Mouse (Mus musculus): ENCODE data around the gene Tbxa2r. TPM values are rescaled to one million over a fixed set of nuclear protein-coding genes. Genes with fewer than 3 reads are reported as not detected.

The Tbxa2r gene
- polyA plus RNA-seq, 1 experiment = not detected

DNA sequence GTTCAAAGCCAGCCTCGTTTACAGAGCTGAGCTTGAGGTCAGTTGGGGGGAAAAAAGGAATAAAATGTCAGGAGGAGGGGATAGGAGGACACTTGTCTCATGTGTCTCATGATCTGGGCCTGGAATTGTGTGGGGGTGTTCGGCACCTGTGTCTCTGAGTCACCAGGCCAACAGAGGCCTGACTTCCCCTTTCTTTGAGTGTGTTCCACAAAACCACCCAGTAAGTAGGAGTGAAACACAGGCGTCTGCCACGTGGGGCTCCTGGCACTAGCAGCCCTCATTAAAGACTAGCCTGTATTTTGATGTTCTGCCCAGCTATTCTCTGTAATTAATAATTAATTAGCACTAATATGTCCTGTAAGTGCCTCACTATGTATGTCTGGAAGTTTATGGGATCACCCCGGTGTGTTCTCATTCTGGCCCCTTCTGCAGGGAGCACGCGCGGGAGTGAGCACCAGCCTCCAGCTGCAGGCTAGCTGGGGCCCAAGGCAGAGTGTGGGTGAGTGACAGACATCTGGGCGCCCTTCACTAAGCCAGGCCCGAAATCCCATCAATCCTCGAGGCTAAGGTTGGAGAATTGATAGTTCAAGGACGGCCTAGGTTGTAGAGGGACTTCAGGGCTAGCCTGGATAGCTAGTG, 27.9 kb downstream of the Tbxa2r start:
- Histone ChIP-seq H3K27ac (replicated peaks; ENCODE audit: low read depth, low read length) (peak overlapping the region; percentile 67), H3K4me1 (ENCODE audit: control insufficient read depth, insufficient read depth, insufficient read length, low read length) (peaks cover 9% of the 10 kb centered on the region; the same call in 1 of the 2 replicates), H3K4me3 (ENCODE audit: insufficient read depth, low read depth, low read length) (peak overlapping the region; percentile 58)

DNA sequence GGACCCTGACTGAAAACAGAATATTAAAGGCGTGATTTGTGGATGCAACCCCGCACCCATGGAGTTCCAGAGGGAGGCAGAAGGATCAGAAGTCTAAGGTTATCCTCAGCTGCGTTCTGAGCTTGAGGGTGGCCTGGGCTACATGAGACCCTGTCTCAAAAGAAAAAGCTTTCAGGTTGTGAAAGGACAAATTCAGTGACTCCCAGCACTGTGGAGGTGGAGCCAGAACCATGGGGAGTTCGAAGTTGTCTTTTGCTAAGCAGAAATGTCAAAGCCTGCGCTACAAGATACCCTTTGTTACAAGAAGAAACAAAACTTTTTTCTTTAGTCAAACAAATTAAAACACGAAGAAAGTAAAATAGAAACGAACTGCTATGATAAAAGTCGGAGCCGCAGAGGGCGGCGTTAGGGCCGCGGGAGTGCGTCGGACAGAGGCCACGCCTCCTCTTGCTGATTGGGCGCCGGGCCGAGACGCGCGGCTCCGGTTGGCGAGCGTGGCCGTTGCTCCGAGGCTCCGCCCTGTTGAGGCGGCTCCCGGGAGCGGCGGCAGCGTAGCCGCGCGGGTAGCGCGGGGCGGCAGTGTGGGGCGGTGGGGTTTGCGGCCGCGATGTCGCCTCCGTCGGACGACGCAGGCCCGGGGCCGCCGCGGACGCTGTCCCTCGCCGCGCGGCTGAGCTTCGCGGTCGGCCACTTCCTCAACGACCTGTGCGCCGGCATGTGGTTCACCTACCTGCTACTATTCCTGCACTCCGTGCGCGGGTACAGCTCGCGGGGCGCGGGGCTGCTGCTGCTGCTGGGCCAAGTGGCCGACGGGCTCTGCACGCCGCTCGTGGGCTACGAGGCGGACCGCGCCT, 28.7 kb downstream of the Tbxa2r start, which contains the start of gene Mfsd12:
Mfsd12 (plus strand) TSS at position 501 of the 854 bp plus-strand sequence.
- H3K4me1 ChIP-seq (ENCODE audit: control insufficient read depth, insufficient read depth, insufficient read length, low read length) = peaks cover 9% of the 10 kb centered on the region; the same call in 1 of the 2 replicates
- peak within 1 kb of the TSS; percentile 82 for H3K4me3 ChIP-seq (ENCODE audit: insufficient read depth, low read depth, low read length)
- peak within 1 kb of the TSS; percentile 54 for H3K27ac ChIP-seq (replicated peaks; ENCODE audit: low read depth, low read length)

- Histone ChIP-seq H3K4me3 (ENCODE audit: insufficient read depth, low read depth, low read length) (peak overlapping the region; percentile 82), H3K4me1 (ENCODE audit: control insufficient read depth, insufficient read depth, insufficient read length, low read length) (peaks cover 9% of the 10 kb centered on the region; the same call in 1 of the 2 replicates)
Measured at GRCm38 (mm10) chr10:81358209-81358608, 29.7 kb downstream of the Tbxa2r start.

GRCm38 (mm10) chr10:81358841-81359240, 30.3 kb downstream of the Tbxa2r start:
- Histone ChIP-seq H3K4me1 (ENCODE audit: control insufficient read depth, insufficient read depth, insufficient read length, low read length) (peaks cover 9% of the 10 kb centered on the region; the same call in 1 of the 2 replicates), H3K4me3 (ENCODE audit: insufficient read depth, low read depth, low read length) (peak overlapping the region; percentile 82), H3K27ac (replicated peaks; ENCODE audit: low read depth, low read length) (peak overlapping the region; percentile 39; the same call in 1 of the 2 replicates)

More at GRCm38 (mm10) chr10:81358209-81358608, 29.7 kb downstream of the Tbxa2r start:
- H3K27ac ChIP-seq (replicated peaks; ENCODE audit: low read depth, low read length) = no peak overlapping the region; the same call in 1 of the 2 replicates

- no peak overlapping the region for H3K4me3 ChIP-seq (ENCODE audit: insufficient read depth, low read depth, low read length)
- H3K4me1 ChIP-seq (ENCODE audit: control insufficient read depth, insufficient read depth, insufficient read length, low read length) = peaks cover 16% of the 10 kb centered on the region
- no peak overlapping the region for H3K27ac ChIP-seq (replicated peaks; ENCODE audit: low read depth, low read length)
Measured at GRCm38 (mm10) chr10:81360721-81361120, 32.2 kb downstream of the Tbxa2r start.

DNA sequence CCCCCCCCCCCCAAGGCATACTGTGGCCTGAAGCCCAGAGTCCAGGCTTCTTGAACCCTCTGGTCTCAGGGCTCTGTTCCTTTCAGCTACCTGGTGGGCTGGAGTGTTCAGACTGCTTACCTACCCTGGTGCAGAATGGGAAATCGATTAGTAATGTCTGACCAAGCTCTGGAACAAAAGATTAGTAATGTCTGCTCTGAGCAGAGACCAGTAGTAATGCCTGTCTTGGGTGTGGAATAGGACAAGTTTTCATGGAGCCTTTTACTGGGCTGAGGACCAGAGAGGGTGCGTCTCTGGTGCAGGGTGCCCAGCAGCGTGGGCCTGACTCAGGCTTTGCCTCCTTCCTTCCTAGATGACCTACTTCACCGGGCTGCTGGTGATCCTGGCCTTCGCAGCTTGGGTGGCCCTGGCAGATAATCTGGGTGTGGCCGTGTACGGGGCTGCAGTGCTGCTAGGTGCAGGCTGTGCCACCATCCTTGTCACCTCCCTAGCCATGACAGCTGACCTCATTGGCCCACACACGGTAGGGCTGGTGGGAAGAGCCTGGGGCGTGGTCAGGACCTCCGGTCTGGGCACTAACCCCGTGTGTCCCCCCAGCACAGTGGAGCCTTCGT, 33.9 kb downstream of the Tbxa2r start:
- no peak overlapping the region for H3K27ac ChIP-seq (replicated peaks; ENCODE audit: low read depth, low read length)
- no peak overlapping the region for H3K4me3 ChIP-seq (ENCODE audit: insufficient read depth, low read depth, low read length)
- peaks cover 11% of the 10 kb centered on the region for H3K4me1 ChIP-seq (ENCODE audit: control insufficient read depth, insufficient read depth, insufficient read length, low read length)

DNA sequence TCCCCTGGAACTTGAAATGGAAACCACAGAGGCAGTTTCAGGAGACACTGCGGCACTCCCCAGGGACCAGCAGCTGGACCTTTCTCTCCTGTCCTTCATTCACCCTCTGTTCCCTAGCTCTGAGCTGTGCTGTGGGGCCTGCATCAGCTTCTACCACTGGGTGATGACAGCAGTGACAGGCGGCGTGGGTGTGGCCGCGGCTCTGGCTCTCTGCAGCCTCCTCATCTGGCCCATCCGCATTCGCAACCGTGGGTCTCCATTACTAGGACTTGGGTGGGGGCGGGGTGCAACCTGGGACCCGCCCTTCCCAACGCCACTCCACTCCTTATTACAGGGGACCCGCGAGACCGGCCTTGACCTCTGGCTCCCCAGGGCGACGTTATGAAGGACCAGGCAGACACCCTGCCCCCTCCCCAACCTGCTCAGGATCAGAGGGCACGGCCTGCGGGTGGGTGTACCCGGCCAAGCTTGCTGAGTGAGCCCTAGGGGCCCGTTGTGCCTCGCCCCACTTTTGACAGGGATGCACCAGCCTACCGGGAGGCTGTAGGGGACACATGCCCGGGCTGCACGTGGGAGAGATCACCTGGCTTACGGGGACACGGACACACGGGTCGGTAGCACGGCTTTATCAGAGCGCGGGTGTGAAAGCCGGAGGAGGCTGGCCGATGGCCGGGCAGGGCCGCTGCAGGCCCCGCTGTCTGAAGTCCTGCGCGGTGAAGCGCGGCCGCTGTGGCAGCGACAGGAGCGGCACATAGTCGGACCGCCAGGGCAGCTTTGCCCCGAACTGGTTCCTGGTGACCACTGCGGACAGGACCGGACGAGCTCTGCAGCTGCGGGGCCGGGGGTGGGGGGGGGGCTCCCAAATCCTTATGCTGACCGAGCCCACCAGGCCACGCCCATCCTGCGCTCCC, 35.2 kb downstream of the Tbxa2r start:
- Histone ChIP-seq H3K4me3 (ENCODE audit: insufficient read depth, low read depth, low read length) (no peak overlapping the region), H3K27ac (replicated peaks; ENCODE audit: low read depth, low read length) (no peak overlapping the region), H3K4me1 (ENCODE audit: control insufficient read depth, insufficient read depth, insufficient read length, low read length) (peaks cover 9% of the 10 kb centered on the region)

- H3K4me3 ChIP-seq (ENCODE audit: insufficient read depth, low read depth, low read length) = no peak overlapping the region
- no peak overlapping the region for H3K27ac ChIP-seq (replicated peaks; ENCODE audit: low read depth, low read length)
- H3K4me1 ChIP-seq (ENCODE audit: control insufficient read depth, insufficient read depth, insufficient read length, low read length) = peaks cover 7% of the 10 kb centered on the region; the same call in 1 of the 2 replicates
Measured at GRCm38 (mm10) chr10:81364666-81365065, 36.1 kb downstream of the Tbxa2r start.

DNA sequence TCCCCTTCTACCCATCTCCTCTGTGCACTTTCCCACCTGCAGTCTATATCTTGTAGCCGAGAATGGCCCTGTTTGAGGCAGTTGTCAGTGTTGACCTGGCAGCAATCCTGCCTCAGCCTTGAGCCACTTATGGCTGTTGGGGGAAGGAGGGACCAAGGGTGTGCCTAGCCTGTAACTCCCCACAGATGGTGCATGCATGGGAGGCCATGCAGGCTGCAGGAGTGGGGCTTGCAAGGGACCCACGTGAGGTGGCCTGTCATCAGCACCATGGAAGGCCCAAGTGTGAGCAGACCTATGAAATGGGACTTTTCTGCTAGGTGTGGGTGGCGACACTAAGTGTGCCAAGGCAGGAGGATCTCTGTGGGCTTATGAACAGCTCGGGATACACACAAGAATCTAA, 36.5 kb downstream of the Tbxa2r start:
- Histone ChIP-seq H3K4me3 (ENCODE audit: insufficient read depth, low read depth, low read length) (no peak overlapping the region), H3K4me1 (ENCODE audit: control insufficient read depth, insufficient read depth, insufficient read length, low read length) (peaks cover 7% of the 10 kb centered on the region; the same call in 1 of the 2 replicates), H3K27ac (replicated peaks; ENCODE audit: low read depth, low read length) (no peak overlapping the region)

DNA sequence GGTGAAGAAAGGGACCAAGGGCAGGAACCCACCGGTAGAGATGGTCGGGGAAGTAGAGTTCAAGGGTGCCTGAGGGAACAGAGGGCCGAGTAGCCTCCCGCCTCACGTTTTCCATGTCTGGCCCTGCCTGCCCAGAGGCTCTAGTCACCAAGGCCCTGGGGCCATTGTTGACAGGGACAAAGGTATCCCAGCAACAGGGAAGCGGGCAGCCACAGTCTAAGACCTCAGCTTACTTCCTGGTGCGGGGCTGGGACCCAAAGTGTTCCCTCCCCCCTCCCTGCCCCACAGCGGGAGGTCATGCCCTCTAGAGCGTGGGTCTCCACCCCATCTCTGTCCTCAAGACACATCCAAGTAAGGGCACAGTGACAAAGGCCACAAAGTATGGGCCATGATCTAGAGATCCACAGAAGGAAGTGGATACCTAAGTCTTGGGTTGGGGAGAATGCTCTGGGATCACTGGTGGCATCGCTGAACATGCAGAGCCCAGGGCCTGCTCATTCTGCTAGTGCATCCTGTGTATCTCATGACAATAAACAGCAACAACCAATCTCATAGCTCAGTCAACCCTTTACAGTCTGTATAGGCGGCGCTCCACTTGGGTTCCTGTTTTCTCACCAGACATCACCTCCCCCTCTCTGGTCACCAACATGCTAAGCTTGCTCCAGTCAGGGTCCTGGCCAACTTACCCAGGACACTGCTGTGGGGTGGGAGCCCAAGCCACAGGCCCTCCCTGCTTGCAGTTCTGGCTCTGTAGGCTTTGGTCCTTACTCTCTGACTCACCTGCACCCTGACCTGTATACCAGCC, 37.3 kb downstream of the Tbxa2r start, which contains the start of gene 4930404N11Rik:
4930404N11Rik (minus strand) TSS at position 145 of the 805 bp plus-strand sequence.
- peaks cover 7% of the 10 kb centered on the region; the same call in 1 of the 2 replicates for H3K4me1 ChIP-seq (ENCODE audit: control insufficient read depth, insufficient read depth, insufficient read length, low read length)
- H3K27ac ChIP-seq (replicated peaks; ENCODE audit: low read depth, low read length) = no peak within 1 kb of the TSS
- no peak within 1 kb of the TSS for H3K4me3 ChIP-seq (ENCODE audit: insufficient read depth, low read depth, low read length)

GRCm38 (mm10) chr10:81366477-81367206, 38.1 kb downstream of the Tbxa2r start:
- Histone ChIP-seq H3K4me1 (ENCODE audit: control insufficient read depth, insufficient read depth, insufficient read length, low read length) (peaks cover 7% of the 10 kb centered on the region; the same call in 1 of the 2 replicates), H3K4me3 (ENCODE audit: insufficient read depth, low read depth, low read length) (no peak overlapping the region), H3K27ac (replicated peaks; ENCODE audit: low read depth, low read length) (no peak overlapping the region)

DNA sequence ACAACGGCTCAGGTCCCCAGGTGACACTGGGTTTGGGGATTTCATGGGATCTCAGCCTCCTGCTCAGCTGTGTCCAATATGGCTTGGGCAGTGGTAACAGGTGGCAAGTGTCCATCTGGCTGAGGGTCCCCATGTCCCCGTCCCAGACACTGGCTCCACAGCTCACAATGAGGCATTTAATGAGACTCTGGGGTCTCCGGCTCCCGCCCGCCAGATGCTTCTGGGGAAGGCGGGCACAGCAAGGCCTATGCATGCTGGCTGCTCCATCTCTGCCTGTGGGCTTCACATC, 38.6 kb downstream of the Tbxa2r start:
- Histone ChIP-seq H3K4me1 (ENCODE audit: control insufficient read depth, insufficient read depth, insufficient read length, low read length) (peaks cover 7% of the 10 kb centered on the region; the same call in 1 of the 2 replicates), H3K27ac (replicated peaks; ENCODE audit: low read depth, low read length) (no peak overlapping the region), H3K4me3 (ENCODE audit: insufficient read depth, low read depth, low read length) (no peak overlapping the region)

GRCm38 (mm10) chr10:81375322-81375721, 46.8 kb downstream of the Tbxa2r start:
- no peak overlapping the region for H3K4me3 ChIP-seq (ENCODE audit: insufficient read depth, low read depth, low read length)
- no peak overlapping the region for H3K27ac ChIP-seq (replicated peaks; ENCODE audit: low read depth, low read length)
- H3K4me1 ChIP-seq (ENCODE audit: control insufficient read depth, insufficient read depth, insufficient read length, low read length) = peaks cover 15% of the 10 kb centered on the region
